14 mouse cellular contexts compared by ENCODE assay signal in the genomic region with DNA sequence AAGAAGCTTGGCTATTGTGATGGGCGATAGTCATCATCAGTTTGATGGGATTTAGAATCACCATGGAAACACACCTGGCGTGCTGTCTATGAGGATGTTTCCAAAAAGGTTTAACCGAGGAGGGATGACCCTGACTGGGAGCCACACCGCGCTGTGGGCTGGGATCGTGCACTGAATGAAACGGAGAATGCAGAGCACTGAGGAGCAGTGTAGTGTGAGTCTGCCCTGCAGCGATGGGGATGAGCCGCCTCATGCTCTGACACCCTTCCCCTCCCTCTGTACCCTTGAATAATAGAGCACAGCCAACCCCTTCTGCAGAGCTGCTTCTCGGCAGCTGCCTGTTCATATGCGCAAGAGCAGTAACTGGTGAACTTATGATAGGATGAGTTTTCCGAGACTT.
DNase-seq lines count a peak whose midpoint lies in the region; ATAC-seq and TF ChIP-seq lines count a peak whose summit lies in the region.
"Had no signal": no experiment of that assay in that cellular context is flagged by ENCODE, and none has a peak within 500 bp of the region (broad histone marks: within the 10 kb centered on the region; RNA-seq: fewer than 3 reads in every experiment).

No protein-coding gene starts in this region.

- no peak for TF ChIP-seq CTCF in forebrain, postnatal 0 days (IDR thresholded peaks at IDR 0.05; ENCODE audit: low read depth)

- H3K27ac ChIP-seq in forebrain, postnatal 0 days (ENCODE audit: low read depth, low read length), result no peak overlapping the region
- H3K27ac ChIP-seq in midbrain, embryonic 13.5 days, result peak overlapping the region; percentile 27; the same call in 1 of the 2 replicates
- no peak overlapping the region for H3K27ac ChIP-seq in liver, embryonic 11.5 days (ENCODE audit: low read depth, low read length)
- H3K27ac ChIP-seq: liver, embryonic 13.5 days had no signal

- WGBS in forebrain, postnatal 0 days, result 20% methylated on average over 12 of the region's 12 CpGs
- 5% methylated on average over 12 of the region's 12 CpGs for WGBS in midbrain, embryonic 13.5 days
- WGBS in liver, embryonic 11.5 days, result 76% methylated on average over 12 of the region's 12 CpGs

- H3K27me3 ChIP-seq in forebrain, postnatal 0 days (ENCODE audit: insufficient read depth, low read length), result no peaks in the 10 kb centered on the region
- H3K27me3 ChIP-seq in midbrain, embryonic 13.5 days, result no peaks in the 10 kb centered on the region
- H3K27me3 ChIP-seq in liver, embryonic 11.5 days (replicated peaks; ENCODE audit: control insufficient read depth, insufficient read depth, low read length), result no peaks in the 10 kb centered on the region
- H3K27me3 ChIP-seq: liver, embryonic 13.5 days had no signal

- no peak overlapping the region for H3K9ac ChIP-seq in forebrain, postnatal 0 days
- H3K9ac ChIP-seq in midbrain, embryonic 13.5 days (replicated peaks), result peak overlapping the region; percentile 21
- no peak overlapping the region for H3K9ac ChIP-seq in liver, embryonic 11.5 days (ENCODE audit: low read depth, low read length)
- H3K9ac ChIP-seq: liver, embryonic 13.5 days had no signal

- no peaks in the 10 kb centered on the region for H3K9me3 ChIP-seq in forebrain, postnatal 0 days (ENCODE audit: low read length)
- H3K9me3 ChIP-seq in midbrain, embryonic 13.5 days, result no peaks in the 10 kb centered on the region
- H3K9me3 ChIP-seq in liver, embryonic 11.5 days (ENCODE audit: control insufficient read depth, low read length), result no peaks in the 10 kb centered on the region
- H3K9me3 ChIP-seq: liver, embryonic 13.5 days had no signal

- no peaks in the 10 kb centered on the region for H3K36me3 ChIP-seq in forebrain, postnatal 0 days (ENCODE audit: insufficient read depth)
- H3K36me3 ChIP-seq in midbrain, embryonic 13.5 days, result no peaks in the 10 kb centered on the region
- no peaks in the 10 kb centered on the region for H3K36me3 ChIP-seq in liver, embryonic 11.5 days (ENCODE audit: control insufficient read depth, insufficient read depth, low read length)
- H3K36me3 ChIP-seq: liver, embryonic 13.5 days had no signal

- H3K4me2 ChIP-seq in forebrain, postnatal 0 days (ENCODE audit: low read depth), result peak overlapping the region; percentile 17; the same call in 1 of the 2 replicates
- peak overlapping the region; percentile 30 for H3K4me2 ChIP-seq in midbrain, embryonic 13.5 days (replicated peaks)
- no peak overlapping the region for H3K4me2 ChIP-seq in liver, embryonic 11.5 days
- H3K4me2 ChIP-seq: liver, embryonic 13.5 days had no signal

- DNase-seq in ES-CJ7 (ENCODE audit: low read depth, low spot score), result peak; percentile 35
- DNase-seq in embryo, embryonic 10.5 days (ENCODE audit: low spot score), result peak; percentile 52
- no peak for DNase-seq in forebrain, postnatal 0 days
- no peak for DNase-seq in liver, embryonic 11.5 days (ENCODE audit: low spot score)
- no peak for DNase-seq in adrenal gland, postnatal 14 days
- DNase-seq in lung, adult 18-20 months, result no peak
- DNase-seq: adrenal gland, adult 2 months; cerebellum, postnatal 36 days; kidney, adult 8-10 months; liver, embryonic 13.5 days; lung, postnatal 4 days; right cerebral cortex, postnatal 25 days had no signal

- H3K4me3 ChIP-seq in forebrain, postnatal 0 days (ENCODE audit: low read depth, low read length), result no peak overlapping the region
- no peak overlapping the region for H3K4me3 ChIP-seq in midbrain, embryonic 13.5 days (replicated peaks)
- H3K4me3 ChIP-seq in liver, embryonic 11.5 days (ENCODE audit: low read depth, low read length), result no peak overlapping the region
- H3K4me3 ChIP-seq: liver, embryonic 13.5 days had no signal

- ATAC-seq in forebrain, postnatal 0 days, result peak; percentile 87
- peak; percentile 94 for ATAC-seq in midbrain, embryonic 13.5 days
- ATAC-seq in liver, embryonic 11.5 days (replicated peaks; ENCODE audit: low FRiP score), result no peak
- no peak for ATAC-seq in erythroid progenitor cell, adult 5-6 weeks (replicated peaks; ENCODE audit: low FRiP score, poor library complexity, severe bottlenecking)

- H3K4me1 ChIP-seq in forebrain, postnatal 0 days (ENCODE audit: insufficient read depth), result no peaks in the 10 kb centered on the region
- peaks cover 25% of the 10 kb centered on the region for H3K4me1 ChIP-seq in midbrain, embryonic 13.5 days (replicated peaks)
- H3K4me1 ChIP-seq in liver, embryonic 11.5 days (replicated peaks; ENCODE audit: control insufficient read depth, insufficient read depth, low read length), result no peaks in the 10 kb centered on the region
- H3K4me1 ChIP-seq: liver, embryonic 13.5 days had no signal

Comparison
In these comparisons a context has a peak if more than half of its experiments do, and no peak if none do; other contexts are left out.
1. DNase-seq: peak in ES-CJ7 (single experiment) and embryo, embryonic 10.5 days (single experiment); none in forebrain, postnatal 0 days (single experiment), liver, embryonic 11.5 days (single experiment), adrenal gland, postnatal 14 days (single experiment) and lung, adult 18-20 months (0 of 2).
2. ATAC-seq: peak in forebrain, postnatal 0 days (single experiment) and midbrain, embryonic 13.5 days (single experiment); none in liver, embryonic 11.5 days (single experiment) and erythroid progenitor cell, adult 5-6 weeks (single experiment).